Mouse (Mus musculus) testis, postnatal 10 days (tissue): Measurements from ENCODE around the gene Mpg.
"Not testable (repeated sequence)": the region's sequence is repeated elsewhere in the genome, so short reads cannot be mapped to it uniquely, and the experiment has no call there.

ENCODE experiments used
- DNase-seq: peaks from one replicate; pipeline ENCODE4 v3.0.0; 2021; ENCODE audit warnings: low spot score

Mpg gene

DNA sequence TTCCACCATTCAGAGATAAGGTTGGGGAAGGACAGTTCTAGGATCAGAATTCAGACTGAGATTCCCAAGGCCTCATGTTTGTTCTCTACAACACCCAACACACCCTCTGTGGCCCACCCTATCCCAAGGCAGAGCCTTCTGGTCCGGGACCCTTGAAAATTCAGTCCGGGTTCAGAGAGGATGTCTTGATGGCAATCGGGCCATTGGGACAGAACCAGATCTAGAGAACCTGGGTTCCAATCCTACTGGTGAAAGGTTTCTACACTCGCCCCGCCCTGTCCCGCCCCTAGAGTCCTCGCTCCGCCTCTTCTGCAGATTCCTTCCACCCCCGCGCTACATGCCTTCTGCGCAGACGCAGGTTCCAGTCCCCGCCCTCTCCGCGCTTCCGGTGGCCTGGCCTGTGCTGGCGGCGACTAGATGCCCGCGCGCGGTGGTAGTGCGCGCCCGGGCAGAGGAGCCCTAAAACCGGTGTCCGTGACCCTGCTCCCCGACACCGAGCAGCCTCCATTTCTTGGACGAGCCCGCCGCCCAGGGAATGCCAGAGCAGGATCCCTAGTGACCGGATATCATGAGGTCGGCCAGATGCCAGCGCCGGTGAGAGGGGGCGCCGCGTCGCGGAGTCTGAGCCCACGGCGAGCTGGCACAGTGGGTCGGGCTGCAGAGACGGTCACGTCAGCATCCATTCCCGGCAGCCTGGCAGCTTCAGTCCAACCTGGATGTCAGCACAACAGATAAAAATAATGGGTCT lies at the start of gene Mpg:
Gene Mpg (plus strand): TSS at position 382 of the 748 bp plus-strand sequence.
- DNase-seq: peak; percentile 92

GRCm38 (mm10) chr11:32178506-32178905 lies 47.8 kb upstream of the Mpg start:
- DNase-seq: no peak

DNA sequence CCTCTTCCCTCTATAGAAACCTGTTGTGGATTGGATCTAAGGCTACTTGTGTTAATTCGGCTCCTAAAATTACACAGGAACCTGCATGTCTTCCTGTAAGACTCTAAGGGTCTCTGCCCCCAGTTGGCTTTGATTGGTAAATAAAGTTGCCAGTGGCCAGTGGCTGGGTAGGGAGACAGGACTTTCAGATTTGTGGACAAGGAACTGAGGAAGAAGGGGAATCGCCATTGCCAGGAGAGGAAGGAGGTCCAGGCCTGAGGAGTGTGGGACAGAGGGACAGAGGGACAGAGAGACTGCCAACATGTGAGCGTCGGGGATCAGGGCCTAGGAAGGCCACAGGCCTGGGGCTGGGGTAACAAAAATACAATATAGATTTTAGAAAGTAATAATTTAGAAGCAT lies 45.1 kb upstream of the Mpg start:
- no peak for DNase-seq

DNA sequence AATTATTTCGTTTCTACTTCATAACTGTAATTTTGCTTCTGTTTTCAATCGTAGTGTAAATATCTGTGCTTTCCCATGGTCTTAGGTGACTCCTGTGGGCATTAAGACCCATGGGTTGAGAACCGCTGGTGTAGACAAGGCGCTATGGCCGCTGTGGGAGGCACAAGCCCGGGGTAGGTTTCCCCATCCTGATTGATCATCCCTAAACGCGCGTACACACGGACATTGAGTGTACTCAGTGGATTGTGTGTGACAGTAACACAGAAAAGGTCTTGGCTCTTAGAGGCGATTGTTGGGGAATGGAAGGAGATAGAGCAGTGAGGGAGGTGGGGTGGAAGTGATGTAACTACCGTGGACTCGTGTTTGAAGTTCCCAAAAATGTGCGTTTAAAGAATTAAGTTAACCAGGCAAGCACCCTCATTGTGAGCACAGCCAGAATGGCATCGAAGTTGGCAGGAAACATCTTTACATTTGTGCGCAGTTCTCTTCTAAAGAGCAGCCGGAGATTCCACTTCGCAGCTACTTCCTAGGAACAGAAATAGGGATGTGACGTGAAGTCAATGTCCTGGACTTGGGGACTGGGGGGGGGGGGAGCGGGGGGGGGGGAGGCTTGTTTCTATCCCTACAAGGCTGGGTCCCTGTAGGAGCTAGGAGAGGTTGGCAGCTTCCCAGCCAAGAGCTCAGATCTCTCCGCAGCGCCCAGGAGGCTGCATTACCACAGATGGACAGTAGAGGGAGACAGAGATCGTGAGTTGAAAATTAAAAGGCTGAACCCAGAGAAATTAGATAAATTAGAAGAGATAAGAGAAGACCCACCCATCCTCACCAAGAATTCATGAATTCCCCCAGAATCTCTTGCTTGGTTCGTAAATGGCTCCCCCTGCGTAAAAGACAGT lies 44.1 kb upstream of the Mpg start:
- peak; percentile 91 for DNase-seq

DNA sequence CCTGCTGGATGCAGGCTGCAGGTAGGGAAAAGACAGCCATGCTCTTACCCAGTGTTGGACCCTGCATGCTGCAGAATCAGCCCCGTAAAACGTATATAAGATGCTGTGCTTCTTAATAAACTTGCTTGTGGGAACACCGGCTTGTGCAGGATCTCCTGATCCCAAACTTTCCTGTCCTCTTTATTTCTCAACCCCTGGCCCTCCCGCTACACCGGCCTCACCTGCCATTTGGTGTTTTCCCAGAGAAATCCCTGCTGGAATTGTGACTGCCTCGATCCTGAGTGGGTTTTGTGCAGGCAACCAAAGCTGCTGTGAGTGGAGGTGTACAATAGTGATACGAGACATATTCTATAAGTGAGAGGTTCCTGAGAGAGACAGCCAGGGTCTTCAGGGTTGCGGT lies 41.8 kb upstream of the Mpg start:
- DNase-seq: peak; percentile 30

GRCm38 (mm10) chr11:32186031-32186430 lies 40.3 kb upstream of the Mpg start:
- peak; percentile 17 for DNase-seq

DNA sequence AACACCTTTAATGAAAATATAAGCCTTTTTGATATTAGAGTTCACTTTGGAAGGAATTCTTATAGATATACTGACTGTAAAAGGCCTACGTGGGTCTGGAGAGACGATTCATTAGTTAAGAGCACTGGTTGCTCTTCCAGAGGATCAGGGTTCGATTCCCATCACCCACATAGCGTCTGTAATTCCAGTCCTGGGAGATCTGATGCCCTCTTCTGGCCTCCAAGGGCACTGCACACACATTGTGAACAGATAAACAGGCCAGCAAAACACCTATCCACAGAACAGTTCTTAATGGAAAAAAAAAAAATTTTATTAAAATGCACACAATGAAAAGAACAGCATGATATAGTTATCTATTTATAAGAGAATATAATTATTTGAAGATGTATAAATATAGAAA lies 39.0 kb upstream of the Mpg start:
- DNase-seq: peak; percentile 32

GRCm38 (mm10) chr11:32188881-32189280 lies 37.4 kb upstream of the Mpg start:
- DNase-seq: no peak

DNA sequence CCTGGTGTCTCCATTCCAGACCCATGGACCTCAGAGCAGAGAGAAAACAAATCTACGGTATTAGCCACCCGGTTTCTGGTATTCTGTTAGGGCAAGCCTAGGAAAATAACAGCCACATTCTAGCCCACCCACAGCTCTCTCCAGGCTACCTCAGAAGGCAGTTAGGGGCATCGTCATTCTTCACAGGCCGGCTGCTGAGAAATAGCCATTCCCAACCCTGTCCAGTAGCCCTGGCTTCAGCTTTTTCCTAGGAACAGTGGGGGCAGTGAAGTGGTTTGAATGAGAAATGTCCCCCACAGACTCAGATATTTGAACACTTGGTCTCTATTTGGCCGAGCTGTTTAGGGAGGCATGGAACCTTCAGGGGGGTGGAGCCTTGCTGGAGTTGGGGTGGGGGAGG lies 36.9 kb upstream of the Mpg start:
- DNase-seq: no peak

DNA sequence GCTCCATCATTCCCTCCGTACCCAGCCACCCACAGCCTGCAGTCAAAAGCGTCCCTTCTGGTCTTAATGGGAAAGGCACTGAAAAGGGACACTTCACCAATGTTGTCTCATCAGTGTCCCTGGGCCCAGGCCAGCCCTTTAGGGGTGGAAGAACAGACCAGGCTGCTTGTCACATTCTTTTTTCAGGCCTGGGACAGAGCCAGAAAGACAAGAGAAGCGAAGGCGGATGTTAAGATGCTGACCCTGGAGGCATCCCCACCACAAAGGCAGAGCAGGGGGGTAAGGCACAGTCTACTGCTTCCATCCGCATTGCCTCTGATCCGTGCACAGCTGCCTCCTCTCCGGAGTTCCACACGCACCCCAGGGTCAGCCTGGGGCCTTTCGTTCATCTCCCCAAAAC lies 36.2 kb upstream of the Mpg start:
- DNase-seq: no peak

GRCm38 (mm10) chr11:32190603-32191110 lies 35.6 kb upstream of the Mpg start:
- no peak for DNase-seq

GRCm38 (mm10) chr11:32193156-32193555 lies 33.1 kb upstream of the Mpg start:
- DNase-seq: no peak

DNA sequence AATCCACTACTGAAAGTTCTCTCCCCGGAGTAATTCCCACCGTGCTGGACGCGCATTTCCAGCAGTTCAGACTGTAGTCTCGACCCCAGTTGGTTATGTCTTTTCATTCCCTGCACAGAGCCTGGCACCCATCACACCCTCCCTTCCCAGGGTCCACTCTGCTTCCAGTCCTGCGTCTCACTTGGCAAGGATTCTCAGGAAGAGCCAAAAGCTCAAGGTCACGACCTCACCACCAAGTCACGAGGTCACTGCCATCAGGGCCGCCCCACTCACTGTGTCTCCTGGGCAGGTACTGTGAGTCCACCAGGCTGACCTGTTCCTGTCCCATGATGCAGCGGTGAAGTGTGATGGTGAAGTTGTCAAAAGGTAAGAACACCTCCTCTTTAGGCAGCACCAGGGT lies 32.2 kb upstream of the Mpg start:
- peak; percentile 36 for DNase-seq

DNA sequence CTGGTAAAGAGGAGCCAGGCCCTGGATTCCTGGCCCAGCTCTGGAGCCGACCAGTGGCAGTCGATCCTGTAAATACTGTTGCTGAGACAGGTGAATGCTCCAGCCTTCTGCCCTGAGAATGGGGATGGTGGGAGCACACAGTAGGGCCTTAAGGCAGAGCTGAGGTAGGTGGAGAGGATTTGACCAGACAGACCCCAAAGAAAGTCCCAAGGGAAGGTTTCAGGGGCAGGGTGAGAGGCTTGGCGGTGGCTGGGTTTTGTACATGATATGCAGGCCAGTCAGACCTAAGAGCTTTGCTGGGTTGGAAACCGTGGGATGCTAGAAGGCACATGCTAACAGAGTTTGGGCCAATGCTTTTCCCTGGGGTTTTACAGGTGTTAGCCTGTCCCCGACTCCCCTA lies 31.7 kb upstream of the Mpg start:
- peak; percentile 33 for DNase-seq

DNA sequence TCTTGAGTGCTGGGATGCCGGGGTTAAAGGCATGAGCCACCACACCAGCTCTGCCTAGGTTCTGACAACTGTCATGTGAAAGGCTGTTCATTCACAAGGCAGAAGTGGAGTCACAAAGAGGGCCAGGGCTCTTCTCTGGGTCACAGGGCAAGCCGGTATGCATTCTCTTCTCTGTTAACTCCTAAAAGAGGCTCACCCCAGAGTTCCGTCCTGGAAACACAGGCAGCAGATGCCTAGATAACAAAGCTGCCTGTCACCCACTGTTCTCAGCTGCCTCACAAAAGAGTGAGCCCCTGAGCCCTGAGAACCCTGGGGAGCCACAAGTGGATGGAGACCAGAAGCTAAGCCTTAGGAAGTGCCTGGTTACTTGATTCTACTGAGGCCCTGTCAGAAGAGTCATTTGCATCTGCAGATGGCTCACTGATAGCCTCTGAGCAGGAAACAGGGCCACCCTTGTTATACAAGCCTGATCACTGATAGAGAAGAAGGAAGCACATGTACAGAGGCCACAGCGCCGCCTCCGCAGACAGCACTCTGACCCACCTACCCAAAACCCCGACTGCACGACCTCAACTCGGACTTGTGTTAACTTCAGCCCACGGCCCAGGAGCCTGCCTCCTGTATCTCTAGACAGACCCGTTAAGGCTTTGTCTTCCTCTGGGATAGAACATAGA lies 30.3 kb upstream of the Mpg start:
- peak; percentile 37 for DNase-seq

DNA sequence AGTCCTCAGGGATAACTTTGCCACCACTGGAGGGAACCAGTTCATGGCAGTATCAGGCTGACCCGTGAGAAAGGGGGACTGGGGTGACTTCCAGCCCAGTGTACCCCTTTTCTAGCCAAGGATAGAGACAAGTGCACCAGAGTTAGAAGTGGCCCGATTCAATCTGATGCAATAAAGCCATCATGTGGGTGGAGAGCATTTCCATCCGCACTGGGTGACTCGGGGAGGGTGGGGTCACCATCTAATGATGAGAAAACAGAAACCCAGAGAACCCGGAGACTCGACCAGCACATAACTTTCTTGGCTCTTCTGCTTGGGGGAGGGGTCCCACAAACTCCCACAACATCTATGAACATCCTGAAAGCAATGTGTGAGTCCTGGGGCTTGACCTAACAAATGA lies 29.6 kb upstream of the Mpg start:
- peak; percentile 31 for DNase-seq

DNA sequence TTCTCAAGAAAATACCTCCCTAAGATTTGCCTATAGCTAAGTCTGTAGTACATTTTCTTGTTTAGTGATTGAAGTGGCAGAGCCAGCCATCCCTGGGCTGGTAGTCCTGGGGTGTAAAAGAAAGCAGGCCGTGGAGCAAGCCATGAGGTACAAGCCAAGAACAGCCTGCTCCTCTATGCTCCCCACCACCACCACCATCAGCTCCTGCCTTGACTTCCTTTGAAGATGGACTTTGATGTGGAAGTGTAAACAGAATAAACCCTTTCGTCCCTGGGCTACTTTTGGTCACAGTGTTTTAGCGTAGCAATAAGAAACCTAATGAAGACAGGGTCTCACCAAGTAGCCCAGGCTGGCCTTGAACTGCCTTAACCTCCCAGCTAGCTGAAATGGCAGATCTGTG lies 28.5 kb upstream of the Mpg start:
- DNase-seq: peak; percentile 22

GRCm38 (mm10) chr11:32198256-32198955 lies 27.9 kb upstream of the Mpg start:
- DNase-seq: peak; percentile 30

GRCm38 (mm10) chr11:32199230-32199629 lies 27.1 kb upstream of the Mpg start:
- peak; percentile 30 for DNase-seq

DNA sequence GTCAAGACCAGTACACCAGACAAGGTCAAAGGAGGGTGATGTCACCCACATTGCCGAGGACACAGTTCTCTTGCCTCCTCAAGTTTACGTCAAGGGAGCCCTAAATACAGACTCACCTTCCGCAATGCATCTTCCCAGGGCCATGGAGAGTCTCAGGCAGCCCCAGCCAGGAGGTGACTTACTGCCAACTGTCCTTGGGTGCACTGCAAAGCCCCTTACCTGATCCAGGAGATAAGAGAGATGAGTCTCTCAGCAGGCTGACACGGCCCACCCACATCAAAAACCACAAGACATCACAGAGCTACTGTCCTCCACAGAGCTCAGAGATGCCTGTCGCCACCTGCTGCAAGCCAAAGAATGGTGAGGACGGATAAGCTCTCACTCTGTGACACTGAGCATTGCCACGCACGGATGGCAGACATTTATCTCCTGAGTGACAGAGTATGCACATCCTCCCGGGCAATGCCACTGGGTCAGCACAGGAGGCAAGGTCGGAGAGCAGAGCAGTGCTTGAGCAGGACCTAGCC lies 26.2 kb upstream of the Mpg start, which contains the start of gene Il9r:
Gene Il9r (minus strand): TSS at position 205 of the 527 bp plus-strand sequence.
- peak; percentile 36 for DNase-seq

DNA sequence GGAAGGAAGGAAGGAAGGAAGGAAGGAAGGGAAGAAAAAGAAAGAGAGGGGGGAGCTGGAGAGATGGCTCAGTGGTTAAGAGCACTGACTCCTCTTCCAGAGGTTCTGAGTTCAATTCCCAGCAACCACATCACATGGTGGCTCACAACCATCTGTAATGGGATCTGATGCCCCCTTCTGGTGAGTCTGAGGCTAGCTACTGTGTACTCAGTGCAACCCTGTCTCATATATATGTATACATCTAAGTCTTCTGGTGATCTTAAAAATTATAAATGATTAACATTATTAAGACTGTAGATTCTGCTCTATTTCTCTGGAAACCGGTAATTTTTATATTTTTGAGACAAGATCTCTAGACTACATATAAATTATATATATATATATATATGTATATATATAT lies 25.3 kb upstream of the Mpg start:
- not testable (repeated sequence) for DNase-seq
